Mouse (Mus musculus) kidney, embryonic 16.5 days (tissue): Measurements from ENCODE around the gene Nfix. TPM values are rescaled to one million over a fixed set of nuclear protein-coding genes. Genes with fewer than 3 reads are reported as not detected.

Experiments used
- ATAC-seq: fragments of 200-750 bp; cut with Nextera tagmentation; 2 replicates; pipeline ENCODE4 v1.8.0; 2017; ENCODE audit warnings: moderate TSS enrichment; ENCODE audit not compliant: low FRiP score, low TSS enrichment
- H3K27ac ChIP-seq: fragments of 300-500 bp; sonication (generic); 2 replicates; pipeline ENCODE4 v1.5.1; 2014; ENCODE audit warnings: low read length
- H3K27me3 ChIP-seq: fragments of 300-500 bp; sonication (generic); 2 replicates; pipeline ENCODE4 v1.6.1; 2014; ENCODE audit warnings: low read length, control low read depth, mixed read lengths; ENCODE audit not compliant: insufficient read depth
- H3K36me3 ChIP-seq: fragments of 300-500 bp; sonication (generic); 2 replicates; pipeline ENCODE4 v1.6.1; 2014; ENCODE audit warnings: low read length, control low read depth, mixed read lengths; ENCODE audit not compliant: insufficient read depth
- H3K4me1 ChIP-seq: fragments of 300-500 bp; sonication (generic); 2 replicates; pipeline ENCODE4 v1.6.1; 2014; ENCODE audit warnings: low read length, control low read depth, mixed read lengths; ENCODE audit not compliant: insufficient read depth
- H3K4me2 ChIP-seq: fragments of 300-500 bp; sonication (generic); replicated peaks from 2 replicates; pipeline ENCODE4 v1.6.1; 2014; ENCODE audit warnings: low read depth, low read length
- H3K4me3 ChIP-seq: fragments of 300-500 bp; sonication (generic); 2 replicates; pipeline ENCODE4 v1.5.1; 2014; ENCODE audit warnings: mild to moderate bottlenecking, low read length
- H3K9ac ChIP-seq: fragments of 300-500 bp; sonication (generic); replicated peaks from 2 replicates; pipeline ENCODE4 v1.6.1; 2014; ENCODE audit warnings: low read length
- H3K9me3 ChIP-seq: fragments of 300-500 bp; sonication (generic); 2 replicates; pipeline ENCODE4 v1.6.1; 2016; ENCODE audit warnings: low read length, control low read depth
- WGBS: fragments of 180-500 bp; shearing (Covaris S2); extraction: QIAGEN DNeasy Blood & Tissue Kit; methylation state at CpG from one replicate; pipeline ENCODE4 v1.1.7; 2014; 5-methylcytosine and 5-hydroxymethylcytosine counted together
- polyA plus RNA-seq: library from polyadenylated mRNA; unstranded; fragments of >200 nt; fragmentation: Nextera tagmentation; extraction: Ambion mirVana; gene quantifications from 2 replicates; pipeline ENCODE4 v1.2.1, GENCODE M21; 2015

The Nfix gene
- polyA plus RNA-seq, 1 experiment from 2014 or later, result 14.8 TPM

DNA sequence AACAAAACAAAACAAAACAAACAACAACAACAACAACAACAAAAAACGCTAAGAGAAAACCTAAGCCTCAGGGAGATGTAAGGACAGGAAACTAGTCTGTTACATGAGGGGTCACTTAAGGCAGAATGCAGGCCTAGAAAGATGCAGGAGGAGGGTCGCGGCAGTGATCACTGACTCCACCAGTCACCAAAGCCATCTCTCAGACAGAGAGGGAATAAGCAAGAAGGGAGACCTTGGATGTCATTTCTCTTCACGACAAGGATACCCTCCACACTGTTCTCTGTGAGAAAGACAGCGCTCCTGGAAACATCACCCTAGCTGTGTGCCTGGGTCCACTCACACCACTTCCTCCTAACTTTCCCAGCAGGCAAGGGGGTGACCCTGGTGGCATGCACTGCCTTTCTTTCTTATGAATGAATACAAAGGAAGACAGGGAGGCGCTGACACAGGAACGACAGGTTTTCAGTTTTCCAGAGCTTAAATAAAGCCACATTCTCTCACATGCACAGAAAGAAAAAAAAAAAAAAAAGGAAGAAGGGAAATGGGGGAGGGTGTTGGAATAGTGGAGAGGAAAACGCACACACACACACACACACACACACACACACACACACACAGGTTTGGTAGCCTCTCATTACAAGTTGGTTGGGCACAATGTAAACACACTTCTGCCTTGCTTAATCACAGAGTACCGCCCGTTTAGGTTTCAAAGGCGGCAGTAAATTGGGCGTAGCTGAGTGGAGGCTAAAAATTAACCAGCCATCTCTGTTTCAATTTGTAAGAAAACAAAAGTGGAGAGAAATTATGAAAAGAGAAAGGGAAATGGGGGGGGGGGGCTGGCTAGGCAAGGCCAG, 29.8 kb downstream of the Nfix start:
- H3K36me3 ChIP-seq, result no peaks in the 10 kb centered on the region
- H3K4me2 ChIP-seq, result 0 out of 2 replicates have a peak overlapping the region, but pooled peaks have one; percentile 1
- no peak overlapping the region for H3K9ac ChIP-seq
- no peak overlapping the region for H3K27ac ChIP-seq
- H3K4me3 ChIP-seq, result no peak overlapping the region
- ATAC-seq, result no peak
- H3K9me3 ChIP-seq, result no peaks in the 10 kb centered on the region
- WGBS, result 29% methylated on average over 12 of the region's 12 CpGs
- H3K27me3 ChIP-seq, result peaks cover 86% of the 10 kb centered on the region
- peaks cover 50% of the 10 kb centered on the region for H3K4me1 ChIP-seq

DNA sequence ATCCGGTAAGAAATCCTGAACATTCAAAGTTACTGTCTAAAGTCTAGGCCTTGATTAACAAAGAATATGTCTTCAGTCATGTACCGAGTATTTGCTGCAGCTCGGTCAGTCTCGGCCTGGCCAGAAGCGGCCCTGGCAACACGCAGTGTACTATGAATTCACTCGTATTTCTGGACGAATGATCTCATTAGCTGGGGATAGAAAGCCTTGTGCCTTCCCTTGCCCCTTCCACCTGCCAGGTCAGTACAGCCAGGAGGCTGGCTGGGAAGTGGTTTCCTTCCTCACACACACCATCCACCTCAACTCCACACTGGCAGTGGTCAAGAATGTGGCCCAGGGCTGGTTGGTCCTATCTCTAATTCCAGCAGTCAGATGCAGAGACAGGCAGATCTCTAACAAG, 30.8 kb downstream of the Nfix start:
- WGBS, result 91% methylated on average over 8 of the region's 8 CpGs
- no peak for ATAC-seq
- peaks cover 47% of the 10 kb centered on the region for H3K4me1 ChIP-seq
- no peaks in the 10 kb centered on the region for H3K36me3 ChIP-seq
- H3K9ac ChIP-seq, result 0 out of 2 replicates have a peak overlapping the region, but pooled peaks have one; percentile 8
- no peak overlapping the region for H3K4me2 ChIP-seq
- H3K4me3 ChIP-seq, result no peak overlapping the region
- H3K27ac ChIP-seq, result no peak overlapping the region
- peaks cover 88% of the 10 kb centered on the region for H3K27me3 ChIP-seq
- no peaks in the 10 kb centered on the region for H3K9me3 ChIP-seq

DNA sequence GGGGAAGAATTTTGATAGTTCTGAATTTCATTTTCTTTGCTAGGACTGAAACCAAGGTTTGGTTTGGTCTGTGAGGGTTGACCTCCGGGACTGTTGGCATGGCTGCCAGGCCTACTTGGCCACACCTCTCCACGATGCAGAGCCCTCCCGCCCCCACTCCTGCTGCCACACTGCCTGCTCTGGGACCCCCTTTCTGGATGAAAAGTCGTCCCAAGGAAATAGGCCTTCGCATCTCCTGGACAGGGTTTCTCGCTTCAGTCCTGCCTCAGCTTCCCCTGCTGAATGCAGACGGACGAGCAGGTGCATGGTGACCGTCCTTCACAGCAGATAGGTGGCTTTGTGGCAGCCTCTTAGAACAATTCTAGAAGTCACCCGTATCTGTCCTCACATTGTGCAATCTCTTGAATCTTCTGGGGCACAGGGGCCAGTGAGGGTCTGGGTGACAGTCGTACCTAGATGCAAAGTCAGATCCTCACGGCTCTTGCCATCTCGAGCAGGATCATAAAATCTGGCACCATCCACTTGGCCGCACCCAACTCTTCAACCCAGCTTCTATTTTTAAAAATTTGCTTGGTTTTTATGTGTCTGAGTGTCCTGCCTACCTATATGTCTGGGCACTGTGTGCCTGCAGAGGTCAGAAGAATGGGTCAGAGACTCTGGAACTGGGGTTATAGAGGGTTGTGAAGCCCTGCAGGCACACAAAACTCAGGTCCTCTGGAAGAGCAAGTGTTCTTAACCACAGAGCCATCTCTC, 31.6 kb downstream of the Nfix start:
- WGBS, result 83% methylated on average over 14 of the region's 14 CpGs
- Histone ChIP-seq H3K9ac (no peak overlapping the region), H3K36me3 (no peaks in the 10 kb centered on the region), H3K4me3 (no peak overlapping the region), H3K4me2 (no peak overlapping the region), H3K4me1 (peaks cover 43% of the 10 kb centered on the region), H3K27ac (no peak overlapping the region), H3K9me3 (no peaks in the 10 kb centered on the region), H3K27me3 (peaks cover 87% of the 10 kb centered on the region)
- ATAC-seq, result no peak

DNA sequence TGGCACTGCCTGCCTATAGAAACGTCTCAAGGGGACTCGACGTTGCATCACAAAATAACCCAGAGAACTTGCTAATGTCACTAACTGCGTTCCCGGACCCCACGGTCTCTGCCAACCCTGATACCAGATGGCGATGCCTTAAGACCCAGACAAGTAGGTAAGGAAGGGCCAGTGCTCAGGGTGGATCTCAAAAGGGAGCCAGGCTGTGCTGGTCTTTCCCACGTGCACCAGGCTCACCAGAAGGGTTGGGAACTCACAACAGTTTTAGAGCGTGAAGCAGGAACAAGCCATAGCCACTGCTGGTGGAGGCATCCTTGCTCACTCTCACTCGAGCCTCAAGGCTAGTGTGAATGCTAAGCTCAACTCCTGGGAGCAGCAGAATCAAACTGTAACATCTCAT, 32.9 kb downstream of the Nfix start:
- no peaks in the 10 kb centered on the region for H3K9me3 ChIP-seq
- no peak overlapping the region for H3K4me2 ChIP-seq
- ATAC-seq, result no peak
- no peaks in the 10 kb centered on the region for H3K36me3 ChIP-seq
- 78% methylated on average over 10 of the region's 10 CpGs for WGBS
- H3K27me3 ChIP-seq, result peaks cover 86% of the 10 kb centered on the region
- no peak overlapping the region for H3K4me3 ChIP-seq
- H3K9ac ChIP-seq, result no peak overlapping the region
- H3K4me1 ChIP-seq, result peaks cover 35% of the 10 kb centered on the region
- no peak overlapping the region for H3K27ac ChIP-seq

DNA sequence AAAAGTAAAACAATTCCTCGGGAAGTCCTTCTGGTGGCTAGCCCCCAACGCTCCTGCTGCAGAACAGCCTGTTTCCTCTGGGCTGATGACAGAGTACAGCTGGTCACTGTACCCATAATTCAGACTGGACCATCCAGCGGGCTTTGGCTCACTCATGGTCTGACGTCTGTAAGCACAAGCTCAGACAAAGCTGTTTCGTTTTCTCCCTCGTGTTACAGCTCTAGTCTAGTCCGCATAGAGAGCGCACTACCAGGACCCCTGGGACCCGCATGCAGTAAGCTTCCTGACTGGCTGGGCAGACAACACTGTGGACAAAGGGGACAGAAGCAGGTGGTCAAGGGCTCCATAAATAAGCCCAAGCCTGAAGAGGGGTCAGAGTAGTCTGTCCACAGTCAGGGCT, 33.7 kb downstream of the Nfix start:
- H3K27ac ChIP-seq, result no peak overlapping the region
- peaks cover 86% of the 10 kb centered on the region for H3K27me3 ChIP-seq
- no peaks in the 10 kb centered on the region for H3K9me3 ChIP-seq
- no peak overlapping the region for H3K4me2 ChIP-seq
- ATAC-seq, result no peak
- H3K4me1 ChIP-seq, result peaks cover 27% of the 10 kb centered on the region
- H3K9ac ChIP-seq, result no peak overlapping the region
- 43% methylated on average over 9 of the region's 9 CpGs for WGBS
- H3K36me3 ChIP-seq, result no peaks in the 10 kb centered on the region
- H3K4me3 ChIP-seq, result no peak overlapping the region

DNA sequence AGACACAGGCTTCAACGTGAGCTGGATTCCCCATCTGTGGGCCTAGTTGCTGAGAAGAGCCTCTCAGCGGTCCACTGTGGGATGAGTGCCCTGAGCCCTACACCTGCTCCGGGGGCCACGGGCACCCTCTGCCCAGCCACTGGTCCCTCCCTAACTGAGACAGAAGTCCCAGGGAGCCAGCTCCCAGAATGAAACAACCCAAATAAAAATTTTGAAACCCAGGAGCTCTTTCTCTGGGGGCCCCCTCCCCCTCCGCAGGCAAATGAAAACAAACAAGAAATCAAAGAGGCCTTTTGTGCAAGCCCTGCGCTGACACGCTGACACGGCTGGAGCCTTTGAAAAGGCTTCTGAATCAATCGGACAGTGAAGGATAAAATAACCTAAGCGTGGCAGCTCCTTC, 34.5 kb downstream of the Nfix start:
- Histone ChIP-seq H3K4me3 (no peak overlapping the region), H3K27ac (no peak overlapping the region), H3K4me1 (peaks cover 20% of the 10 kb centered on the region), H3K9me3 (no peaks in the 10 kb centered on the region), H3K27me3 (peaks cover 86% of the 10 kb centered on the region), H3K4me2 (no peak overlapping the region), H3K9ac (0 out of 2 replicates have a peak overlapping the region, but pooled peaks have one; percentile 5), H3K36me3 (no peaks in the 10 kb centered on the region)
- no peak for ATAC-seq
- WGBS, result 21% methylated on average over 10 of the region's 10 CpGs

DNA sequence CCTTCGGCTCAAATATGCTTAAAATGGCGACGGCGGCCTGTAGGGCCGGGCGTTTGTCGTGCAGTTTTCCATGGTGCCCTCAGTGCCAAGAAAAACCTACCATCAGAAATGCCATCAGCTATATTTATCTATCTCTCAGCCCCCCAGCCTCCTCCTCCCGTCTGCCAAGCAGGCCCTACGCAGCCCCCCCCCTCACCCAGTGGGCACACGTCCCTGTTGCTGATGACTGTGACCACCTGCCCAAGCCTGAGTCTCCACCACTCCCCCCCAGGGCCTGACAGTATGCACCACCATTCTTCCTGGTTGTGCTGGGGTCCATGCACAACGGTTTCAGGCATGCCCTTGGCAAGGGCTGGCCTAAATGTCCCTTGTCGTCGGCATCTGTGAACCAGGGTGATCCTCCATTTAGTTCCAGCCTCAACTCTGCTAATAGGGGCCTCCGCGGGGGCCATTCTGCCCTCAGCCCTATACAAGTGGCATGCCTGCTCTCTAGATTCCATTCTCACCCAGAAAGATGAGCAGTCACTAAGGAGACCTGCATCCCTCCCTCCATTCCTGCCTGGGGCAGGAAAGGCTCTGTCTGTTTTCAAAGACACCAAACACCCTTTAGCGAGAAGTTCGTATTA, 35.2 kb downstream of the Nfix start:
- no peak for ATAC-seq
- no peak overlapping the region for H3K9ac ChIP-seq
- H3K4me3 ChIP-seq, result no peak overlapping the region
- no peaks in the 10 kb centered on the region for H3K9me3 ChIP-seq
- H3K4me2 ChIP-seq, result no peak overlapping the region
- no peak overlapping the region for H3K27ac ChIP-seq
- peaks cover 84% of the 10 kb centered on the region for H3K27me3 ChIP-seq
- H3K4me1 ChIP-seq, result peaks cover 15% of the 10 kb centered on the region
- 83% methylated on average over 17 of the region's 17 CpGs for WGBS
- H3K36me3 ChIP-seq, result no peaks in the 10 kb centered on the region

DNA sequence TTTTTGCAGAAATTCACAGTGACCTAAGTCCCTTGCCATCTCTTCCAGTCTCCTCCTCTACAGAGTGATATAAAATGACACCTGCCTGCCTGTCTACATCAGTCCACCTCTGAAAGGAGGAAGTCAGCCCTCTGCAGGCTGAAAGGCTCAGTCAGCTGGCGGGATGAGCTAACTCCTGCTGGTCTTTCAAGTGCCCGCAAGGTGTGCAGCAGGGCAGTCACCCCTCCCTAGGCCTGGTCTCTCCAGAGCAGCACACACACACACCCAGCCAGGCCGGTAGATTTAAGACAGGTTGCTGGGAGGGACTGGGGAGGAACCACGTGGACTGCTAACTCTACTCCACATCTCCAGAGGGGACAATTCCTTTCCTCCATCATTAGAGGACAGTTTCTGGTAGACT, 36.0 kb downstream of the Nfix start:
- peaks cover 13% of the 10 kb centered on the region for H3K4me1 ChIP-seq
- H3K27ac ChIP-seq, result no peak overlapping the region
- no peak overlapping the region for H3K9ac ChIP-seq
- peaks cover 82% of the 10 kb centered on the region for H3K27me3 ChIP-seq
- H3K4me3 ChIP-seq, result no peak overlapping the region
- no peaks in the 10 kb centered on the region for H3K9me3 ChIP-seq
- no peak overlapping the region for H3K4me2 ChIP-seq
- no peaks in the 10 kb centered on the region for H3K36me3 ChIP-seq
- 63% methylated on average over 4 of the region's 4 CpGs for WGBS
- ATAC-seq, result no peak

DNA sequence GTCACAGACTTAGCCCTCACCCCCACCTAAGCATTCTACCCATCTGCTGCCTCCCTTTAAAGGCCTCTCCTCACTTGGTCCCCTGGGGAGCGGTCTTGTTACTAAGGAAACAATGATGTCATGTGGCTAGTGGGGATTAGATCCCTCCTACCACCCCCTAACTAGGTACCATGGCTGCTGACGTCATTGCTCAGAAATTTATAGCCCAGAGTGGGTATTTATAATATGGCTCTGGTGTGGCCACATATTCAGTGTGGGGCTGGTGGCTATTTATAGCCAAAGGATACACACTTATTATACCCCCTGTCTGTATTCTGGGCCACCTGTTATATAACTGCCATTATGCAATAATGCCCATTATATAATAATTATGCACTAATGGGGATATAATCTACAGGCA, 39.2 kb downstream of the Nfix start:
- Histone ChIP-seq H3K36me3 (no peaks in the 10 kb centered on the region), H3K9me3 (no peaks in the 10 kb centered on the region), H3K4me3 (no peak overlapping the region), H3K4me2 (no peak overlapping the region), H3K27ac (no peak overlapping the region), H3K27me3 (peaks cover 78% of the 10 kb centered on the region), H3K4me1 (peaks cover 12% of the 10 kb centered on the region), H3K9ac (no peak overlapping the region)
- ATAC-seq, result no peak
- 49% methylated on average over 2 of the region's 2 CpGs for WGBS
